Mouse (Mus musculus): ENCODE results near the gene Ncam2. TPM values are rescaled to one million over a fixed set of nuclear protein-coding genes. Genes with fewer than 3 reads are reported as not detected.
"Not testable (repeated sequence)": the region's sequence is repeated elsewhere in the genome, so short reads cannot be mapped to it uniquely, and the experiment has no call there.

Gene Ncam2
- polyA plus RNA-seq, 1 experiment from 2014 or later = 0.04 TPM

GRCm38 (mm10) chr16:81454472-81454871, 254.0 kb downstream of the Ncam2 start:
- no peak overlapping the region for H3K4me3 ChIP-seq (ENCODE audit: low read depth, low read length)
- no peaks in the 10 kb centered on the region for H3K9me3 ChIP-seq (replicated peaks; ENCODE audit: control insufficient read depth, low read length)
- WGBS (ENCODE audit: insufficient replicate concordance) = 91% methylated on average over 2 of the region's 2 CpGs
- no peaks in the 10 kb centered on the region for H3K4me1 ChIP-seq (ENCODE audit: control insufficient read depth, insufficient read depth, low read length)
- no peak overlapping the region for H3K9ac ChIP-seq (ENCODE audit: low read depth, low read length)
- H3K27me3 ChIP-seq (ENCODE audit: control insufficient read depth, insufficient read depth, low read length) = no peaks in the 10 kb centered on the region
- H3K27ac ChIP-seq (ENCODE audit: low read depth, low read length) = no peak overlapping the region
- ATAC-seq (replicated peaks; ENCODE audit: insufficient number of reproducible peaks, low FRiP score, low TSS enrichment) = no peak
- H3K36me3 ChIP-seq (ENCODE audit: control insufficient read depth, insufficient read depth, low read length) = no peaks in the 10 kb centered on the region
- H3K4me2 ChIP-seq = no peak overlapping the region

DNA sequence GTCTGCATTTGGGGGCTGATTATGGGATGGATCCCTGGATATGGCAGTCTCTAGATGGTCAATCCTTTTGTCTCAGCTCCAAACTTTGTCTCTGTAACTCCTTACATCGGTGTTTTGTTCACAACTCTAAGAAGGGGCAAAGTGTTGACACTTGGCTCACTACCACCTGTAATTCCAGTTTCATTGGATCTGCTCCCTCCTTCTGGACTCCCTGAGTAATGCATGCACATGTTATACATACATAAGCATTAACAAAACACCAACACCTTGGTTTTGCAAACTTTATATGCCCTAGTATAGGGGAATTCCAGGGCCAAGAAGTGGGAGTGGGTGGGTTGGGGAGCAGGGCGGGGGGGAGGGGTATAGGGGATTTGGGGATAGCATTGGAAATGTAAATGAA, 262.2 kb downstream of the Ncam2 start:
- not testable (repeated sequence) for H3K9me3 ChIP-seq (replicated peaks; ENCODE audit: control insufficient read depth, low read length); H3K4me1 ChIP-seq (ENCODE audit: control insufficient read depth, insufficient read depth, low read length); H3K27me3 ChIP-seq (ENCODE audit: control insufficient read depth, insufficient read depth, low read length); ATAC-seq (replicated peaks; ENCODE audit: insufficient number of reproducible peaks, low FRiP score, low TSS enrichment); H3K4me2 ChIP-seq; H3K27ac ChIP-seq (ENCODE audit: low read depth, low read length); H3K9ac ChIP-seq (ENCODE audit: low read depth, low read length); H3K4me3 ChIP-seq (ENCODE audit: low read depth, low read length); H3K36me3 ChIP-seq (ENCODE audit: control insufficient read depth, insufficient read depth, low read length)
- WGBS (ENCODE audit: insufficient replicate concordance) = 80% methylated on average over 2 of the region's 2 CpGs

DNA sequence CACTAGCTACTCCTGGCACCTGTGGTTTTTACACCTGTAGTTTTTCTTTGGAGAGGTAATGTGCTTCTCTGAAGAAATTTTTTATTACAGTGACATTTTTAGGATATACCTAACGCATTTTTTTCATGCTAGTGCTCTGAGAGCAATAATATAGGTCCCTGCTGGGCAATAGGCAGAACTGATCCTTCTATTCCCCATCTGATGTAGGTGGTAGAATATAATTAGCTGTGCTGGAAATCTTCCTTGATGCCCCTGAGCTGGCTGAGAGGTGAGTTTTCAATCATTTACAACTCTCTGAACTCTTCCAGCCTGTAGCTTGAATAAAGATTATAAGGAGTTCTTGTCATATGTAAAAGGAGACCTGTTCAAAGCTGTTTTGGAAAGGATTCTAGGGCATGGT, 272.4 kb downstream of the Ncam2 start:
- no peak overlapping the region for H3K9ac ChIP-seq (ENCODE audit: low read depth, low read length)
- no peaks in the 10 kb centered on the region for H3K27me3 ChIP-seq (ENCODE audit: control insufficient read depth, insufficient read depth, low read length)
- 49% methylated on average over 1 of the region's 1 CpGs for WGBS (ENCODE audit: insufficient replicate concordance)
- no peak overlapping the region for H3K27ac ChIP-seq (ENCODE audit: low read depth, low read length)
- no peak overlapping the region for H3K4me3 ChIP-seq (ENCODE audit: low read depth, low read length)
- H3K36me3 ChIP-seq (ENCODE audit: control insufficient read depth, insufficient read depth, low read length) = no peaks in the 10 kb centered on the region
- ATAC-seq (replicated peaks; ENCODE audit: insufficient number of reproducible peaks, low FRiP score, low TSS enrichment) = no peak
- no peaks in the 10 kb centered on the region for H3K9me3 ChIP-seq (replicated peaks; ENCODE audit: control insufficient read depth, low read length)
- H3K4me1 ChIP-seq (ENCODE audit: control insufficient read depth, insufficient read depth, low read length) = no peaks in the 10 kb centered on the region
- no peak overlapping the region for H3K4me2 ChIP-seq

DNA sequence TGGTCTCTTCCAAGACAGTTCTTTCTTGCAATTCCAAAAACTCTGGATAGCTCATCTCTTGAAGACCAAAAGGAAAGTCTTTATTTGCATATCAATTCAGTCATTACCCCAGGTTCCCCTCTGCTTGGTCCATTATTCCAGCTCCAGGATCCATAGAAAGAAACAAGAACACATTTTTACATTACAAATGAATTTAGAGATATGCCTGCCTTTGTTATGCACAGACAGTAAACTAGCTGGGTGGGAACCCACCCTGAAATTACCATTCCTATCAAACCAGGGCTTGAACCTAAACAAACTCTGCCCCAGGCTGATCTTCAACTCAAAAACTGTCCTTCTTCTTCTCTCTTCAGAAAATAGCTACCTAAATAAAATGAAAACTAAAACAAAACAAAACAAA, 280.6 kb downstream of the Ncam2 start:
- Histone ChIP-seq H3K4me1 (ENCODE audit: control insufficient read depth, insufficient read depth, low read length) (no peaks in the 10 kb centered on the region), H3K27me3 (ENCODE audit: control insufficient read depth, insufficient read depth, low read length) (no peaks in the 10 kb centered on the region), H3K9ac (ENCODE audit: low read depth, low read length) (no peak overlapping the region), H3K4me2 (no peak overlapping the region), H3K36me3 (ENCODE audit: control insufficient read depth, insufficient read depth, low read length) (no peaks in the 10 kb centered on the region), H3K27ac (ENCODE audit: low read depth, low read length) (no peak overlapping the region), H3K4me3 (ENCODE audit: low read depth, low read length) (no peak overlapping the region), H3K9me3 (replicated peaks; ENCODE audit: control insufficient read depth, low read length) (no peaks in the 10 kb centered on the region)
- ATAC-seq (replicated peaks; ENCODE audit: insufficient number of reproducible peaks, low FRiP score, low TSS enrichment) = no peak

GRCm38 (mm10) chr16:81496111-81496510, 295.6 kb downstream of the Ncam2 start:
- ATAC-seq (replicated peaks; ENCODE audit: insufficient number of reproducible peaks, low FRiP score, low TSS enrichment) = no peak
- H3K4me3 ChIP-seq (ENCODE audit: low read depth, low read length) = no peak overlapping the region

GRCm38 (mm10) chr16:81502578-81502977, 302.1 kb downstream of the Ncam2 start:
- Histone ChIP-seq H3K4me3 (ENCODE audit: low read depth, low read length) (no peak overlapping the region), H3K27ac (ENCODE audit: low read depth, low read length) (no peak overlapping the region), H3K4me1 (ENCODE audit: control insufficient read depth, insufficient read depth, low read length) (no peaks in the 10 kb centered on the region), H3K36me3 (ENCODE audit: control insufficient read depth, insufficient read depth, low read length) (no peaks in the 10 kb centered on the region), H3K9ac (ENCODE audit: low read depth, low read length) (no peak overlapping the region), H3K4me2 (no peak overlapping the region), H3K9me3 (replicated peaks; ENCODE audit: control insufficient read depth, low read length) (no peaks in the 10 kb centered on the region), H3K27me3 (ENCODE audit: control insufficient read depth, insufficient read depth, low read length) (no peaks in the 10 kb centered on the region)
- ATAC-seq (replicated peaks; ENCODE audit: insufficient number of reproducible peaks, low FRiP score, low TSS enrichment) = no peak
- WGBS (ENCODE audit: insufficient replicate concordance) = 80% methylated on average over 2 of the region's 2 CpGs

More at GRCm38 (mm10) chr16:81496111-81496510, 295.6 kb downstream of the Ncam2 start:
- no peaks in the 10 kb centered on the region for H3K4me1 ChIP-seq (ENCODE audit: control insufficient read depth, insufficient read depth, low read length)
- H3K9me3 ChIP-seq (replicated peaks; ENCODE audit: control insufficient read depth, low read length) = no peaks in the 10 kb centered on the region
- WGBS (ENCODE audit: insufficient replicate concordance) = 68% methylated on average over 2 of the region's 2 CpGs
- H3K9ac ChIP-seq (ENCODE audit: low read depth, low read length) = no peak overlapping the region
- no peak overlapping the region for H3K4me2 ChIP-seq
- H3K36me3 ChIP-seq (ENCODE audit: control insufficient read depth, insufficient read depth, low read length) = no peaks in the 10 kb centered on the region
- H3K27ac ChIP-seq (ENCODE audit: low read depth, low read length) = no peak overlapping the region
- no peaks in the 10 kb centered on the region for H3K27me3 ChIP-seq (ENCODE audit: control insufficient read depth, insufficient read depth, low read length)

- Histone ChIP-seq H3K4me2 (no peak overlapping the region), H3K9me3 (replicated peaks; ENCODE audit: control insufficient read depth, low read length) (no peaks in the 10 kb centered on the region), H3K4me3 (ENCODE audit: low read depth, low read length) (no peak overlapping the region), H3K27me3 (ENCODE audit: control insufficient read depth, insufficient read depth, low read length) (no peaks in the 10 kb centered on the region), H3K27ac (ENCODE audit: low read depth, low read length) (no peak overlapping the region), H3K4me1 (ENCODE audit: control insufficient read depth, insufficient read depth, low read length) (no peaks in the 10 kb centered on the region), H3K36me3 (ENCODE audit: control insufficient read depth, insufficient read depth, low read length) (no peaks in the 10 kb centered on the region), H3K9ac (ENCODE audit: low read depth, low read length) (no peak overlapping the region)
- ATAC-seq (replicated peaks; ENCODE audit: insufficient number of reproducible peaks, low FRiP score, low TSS enrichment) = no peak
- WGBS (ENCODE audit: insufficient replicate concordance) = 76% methylated on average over 3 of the region's 3 CpGs
Measured at GRCm38 (mm10) chr16:81536230-81536629, 335.7 kb downstream of the Ncam2 start.

GRCm38 (mm10) chr16:81587565-81588107, 387.1 kb downstream of the Ncam2 start:
- Histone ChIP-seq H3K9me3 (replicated peaks; ENCODE audit: control insufficient read depth, low read length) (no peaks in the 10 kb centered on the region), H3K4me2 (no peak overlapping the region), H3K4me1 (ENCODE audit: control insufficient read depth, insufficient read depth, low read length) (no peaks in the 10 kb centered on the region), H3K9ac (ENCODE audit: low read depth, low read length) (no peak overlapping the region), H3K27ac (ENCODE audit: low read depth, low read length) (no peak overlapping the region), H3K4me3 (ENCODE audit: low read depth, low read length) (no peak overlapping the region), H3K36me3 (ENCODE audit: control insufficient read depth, insufficient read depth, low read length) (no peaks in the 10 kb centered on the region), H3K27me3 (ENCODE audit: control insufficient read depth, insufficient read depth, low read length) (no peaks in the 10 kb centered on the region)
- 80% methylated on average over 4 of the region's 4 CpGs for WGBS (ENCODE audit: insufficient replicate concordance)
- no peak for ATAC-seq (replicated peaks; ENCODE audit: insufficient number of reproducible peaks, low FRiP score, low TSS enrichment)

GRCm38 (mm10) chr16:81623276-81623675, 422.8 kb downstream of the Ncam2 start:
- WGBS (ENCODE audit: insufficient replicate concordance) = 47% methylated on average over 6 of the region's 6 CpGs
- Histone ChIP-seq H3K27me3 (ENCODE audit: control insufficient read depth, insufficient read depth, low read length) (no peaks in the 10 kb centered on the region), H3K4me2 (no peak overlapping the region), H3K9ac (ENCODE audit: low read depth, low read length) (no peak overlapping the region), H3K4me3 (ENCODE audit: low read depth, low read length) (no peak overlapping the region), H3K9me3 (replicated peaks; ENCODE audit: control insufficient read depth, low read length) (no peaks in the 10 kb centered on the region), H3K36me3 (ENCODE audit: control insufficient read depth, insufficient read depth, low read length) (no peaks in the 10 kb centered on the region), H3K27ac (ENCODE audit: low read depth, low read length) (no peak overlapping the region), H3K4me1 (ENCODE audit: control insufficient read depth, insufficient read depth, low read length) (no peaks in the 10 kb centered on the region)
- no peak for ATAC-seq (replicated peaks; ENCODE audit: insufficient number of reproducible peaks, low FRiP score, low TSS enrichment)

Measured in heart, embryonic 11.5 days (tissue).